Mouse (Mus musculus) cortical plate, adult 2 months (tissue): ENCODE measurements around the gene Adamtsl4.

Source experiments
- CTCF ChIP-seq: fragments of 200-500 bp; IDR thresholded peaks from 2 replicates; pipeline ENCODE4 v1.5.1; 2011; ENCODE audit warnings: mild to moderate bottlenecking, control low read depth, low read length; ENCODE audit not compliant: insufficient read depth; ENCODE audit errors: extremely low read depth
- POLR2A ChIP-seq: fragments of 200-500 bp; IDR thresholded peaks from 2 replicates; pipeline ENCODE4 v1.6.1; 2011; ENCODE audit warnings: mild to moderate bottlenecking, low read length, control low read depth; ENCODE audit not compliant: insufficient read depth; ENCODE audit errors: extremely low read depth

DNA sequence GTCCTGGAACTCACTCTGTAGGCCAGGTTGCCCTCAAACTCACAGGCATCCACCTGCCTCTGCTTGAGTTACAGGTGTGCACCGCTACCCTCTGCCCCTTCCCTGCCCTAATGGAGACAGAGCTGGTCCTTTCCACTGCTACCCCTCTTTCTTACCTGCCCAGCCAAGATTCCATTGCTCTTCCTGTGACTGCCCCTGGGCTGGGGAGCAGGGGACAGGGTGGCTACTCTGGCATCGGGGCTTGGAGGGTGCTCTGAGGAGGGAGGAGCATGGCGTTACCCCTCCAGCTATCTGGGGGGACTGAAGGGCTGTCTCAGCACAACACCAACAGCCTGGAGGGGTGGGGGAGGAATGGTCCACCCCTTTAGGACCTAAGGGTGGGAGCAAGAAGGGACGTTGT, 2.4 kb downstream of the Adamtsl4 start:
- TF ChIP-seq CTCF, result no peak
- TF ChIP-seq POLR2A, result no peak
